Mouse (Mus musculus) bone marrow macrophage, adult 2 months (primary cell): ENCODE measurements around the gene Adam6a.

Experiments
- CTCF ChIP-seq: IDR thresholded peaks from 2 replicates; pipeline ENCODE4 v1.5.1; 2012; ENCODE audit warnings: low read depth, mild to moderate bottlenecking, low read length, moderate library complexity
- POLR2A ChIP-seq: IDR thresholded peaks from 2 replicates; pipeline ENCODE4 v1.6.1; 2012; ENCODE audit warnings: mild to moderate bottlenecking, low read depth, low read length, borderline replicate concordance

DNA sequence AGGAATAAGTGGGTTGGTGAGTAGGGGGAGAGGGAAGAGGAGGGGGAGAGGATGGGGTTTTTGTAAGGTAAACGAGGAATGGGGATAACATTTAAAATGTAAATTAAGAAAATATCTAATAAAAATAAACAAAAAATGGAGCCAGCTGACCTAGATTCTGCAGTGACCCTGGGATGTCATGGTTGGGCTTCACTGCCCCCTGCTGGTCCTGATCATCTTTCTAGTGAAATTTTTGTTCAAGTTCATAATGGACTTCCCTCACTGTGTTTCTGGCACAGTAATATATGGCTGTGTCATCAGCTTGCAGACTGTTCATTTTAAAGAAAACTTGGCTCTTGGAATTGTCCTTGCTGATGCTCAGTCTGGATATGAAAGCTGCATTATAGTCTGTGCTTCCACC lies 44.3 kb downstream of the Adam6a start:
- no peak for TF ChIP-seq CTCF
- no peak for TF ChIP-seq POLR2A
